Mouse (Mus musculus): ENCODE data around the gene Lrat.

The Lrat gene

GRCm38 (mm10) chr3:82903613-82904205 lies at the start of gene Lrat:
Gene Lrat (minus strand): TSS chr3:82903973.
- peak; percentile 30 to 39 for DNase-seq

GRCm38 (mm10) chr3:82952173-82952962 lies 48.6 kb upstream of the Lrat start:
- DNase-seq: no peak

- DNase-seq: no peak
These were observed 46.9 kb upstream of the Lrat start for GRCm38 (mm10) chr3:82950639-82951038.

- no peak for DNase-seq
These were observed 46.4 kb upstream of the Lrat start for GRCm38 (mm10) chr3:82950208-82950607.

- DNase-seq: no peak
These were observed 42.8 kb upstream of the Lrat start for GRCm38 (mm10) chr3:82946375-82947107.

GRCm38 (mm10) chr3:82927917-82928316 lies 24.1 kb upstream of the Lrat start:
- no peak for DNase-seq

- no peak for DNase-seq
These were observed 11.9 kb upstream of the Lrat start for GRCm38 (mm10) chr3:82915632-82916031.

- DNase-seq: no peak
These were observed 4.9 kb upstream of the Lrat start for GRCm38 (mm10) chr3:82908671-82909070.

GRCm38 (mm10) chr3:82904211-82904908 lies 587 bp upstream of the Lrat start:
- peak in 1 of 2 experiments; percentile 6 for DNase-seq

GRCm38 (mm10) chr3:82902757-82903612 lies 788 bp downstream of the Lrat start:
- no peak for DNase-seq

- DNase-seq: no peak
These were observed 14.9 kb downstream of the Lrat start for GRCm38 (mm10) chr3:82888842-82889241.

- peak; percentile 51 to 63 for DNase-seq
These were observed 26.5 kb downstream of the Lrat start for GRCm38 (mm10) chr3:82877258-82877657.

GRCm38 (mm10) chr3:82876372-82876739 lies 27.4 kb downstream of the Lrat start, which contains the start of gene Rbm46:
Gene Rbm46 (minus strand): TSS chr3:82876483.
- DNase-seq: peak; percentile 84 to 90

- peak; percentile 5 to 6 for DNase-seq
These were observed 28.0 kb downstream of the Lrat start for GRCm38 (mm10) chr3:82875671-82876371.

GRCm38 (mm10) chr3:82857414-82858077 lies 46.2 kb downstream of the Lrat start:
- peak; percentile 76 to 83 for DNase-seq
